In genomic region chr9:34485759-34486431, GRCm38 (mm10) we compare ENCODE assay signal across 8 mouse cellular contexts. TPM values are rescaled to one million over a fixed set of nuclear protein-coding genes. Genes with fewer than 3 reads are reported as not detected.
DNase-seq lines count a peak whose midpoint lies in the region; ATAC-seq and TF ChIP-seq lines count a peak whose summit lies in the region.

TSS of gene Kirrel3 (plus strand) at chr9:34485894.

- TF ChIP-seq CTCF in heart, postnatal 0 days (IDR thresholded peaks at IDR 0.05; ENCODE audit: low read depth) = peak; percentile 58

- peak within 1 kb of the TSS; percentile 58 for H3K4me2 ChIP-seq in heart, postnatal 0 days (ENCODE audit: low read depth, low read length)
- peak within 1 kb of the TSS; percentile 62 for H3K4me2 ChIP-seq in liver, embryonic 11.5 days
- H3K4me2 ChIP-seq in neural tube, embryonic 13.5 days = peak within 1 kb of the TSS; percentile 62

- H3K27ac ChIP-seq in forebrain, embryonic 10.5 days = peak within 1 kb of the TSS; percentile 80
- no peak within 1 kb of the TSS for H3K27ac ChIP-seq in heart, postnatal 0 days (ENCODE audit: low read depth)
- H3K27ac ChIP-seq in liver, embryonic 11.5 days (ENCODE audit: low read depth, low read length) = no peak within 1 kb of the TSS
- peak within 1 kb of the TSS; percentile 57 for H3K27ac ChIP-seq in neural tube, embryonic 13.5 days (replicated peaks)

- peaks cover 45% of the 10 kb centered on the region for H3K4me1 ChIP-seq in forebrain, embryonic 10.5 days
- H3K4me1 ChIP-seq in heart, postnatal 0 days (ENCODE audit: control insufficient read depth, insufficient read depth) = peaks cover 3% of the 10 kb centered on the region; the same call in 1 of the 2 replicates
- H3K4me1 ChIP-seq in liver, embryonic 11.5 days (replicated peaks; ENCODE audit: control insufficient read depth, insufficient read depth, low read length) = no peaks in the 10 kb centered on the region
- H3K4me1 ChIP-seq in neural tube, embryonic 13.5 days (replicated peaks) = peaks cover 47% of the 10 kb centered on the region

- H3K27me3 ChIP-seq in forebrain, embryonic 10.5 days (ENCODE audit: poor library complexity, severe bottlenecking) = peaks cover 74% of the 10 kb centered on the region
- H3K27me3 ChIP-seq in heart, postnatal 0 days (ENCODE audit: control insufficient read depth, insufficient read depth, low read length) = peaks cover 66% of the 10 kb centered on the region
- peaks cover 62% of the 10 kb centered on the region for H3K27me3 ChIP-seq in liver, embryonic 11.5 days (replicated peaks; ENCODE audit: control insufficient read depth, insufficient read depth, low read length)
- peaks cover 33% of the 10 kb centered on the region for H3K27me3 ChIP-seq in neural tube, embryonic 13.5 days

- ATAC-seq in heart, postnatal 0 days (ENCODE audit: insufficient read depth, low read depth) = peak; percentile 27; the same call in 1 of the 2 replicates
- no peak for ATAC-seq in liver, embryonic 11.5 days (replicated peaks; ENCODE audit: low FRiP score)
- ATAC-seq in neural tube, embryonic 13.5 days (ENCODE audit: low read depth) = peak; percentile 71

- H3K9me3 ChIP-seq in forebrain, embryonic 10.5 days = no peaks in the 10 kb centered on the region
- no peaks in the 10 kb centered on the region for H3K9me3 ChIP-seq in heart, postnatal 0 days (replicated peaks; ENCODE audit: control insufficient read depth, low read length)
- H3K9me3 ChIP-seq in liver, embryonic 11.5 days (ENCODE audit: control insufficient read depth, low read length) = no peaks in the 10 kb centered on the region
- no peaks in the 10 kb centered on the region for H3K9me3 ChIP-seq in neural tube, embryonic 13.5 days

- no peaks in the 10 kb centered on the region for H3K36me3 ChIP-seq in forebrain, embryonic 10.5 days (replicated peaks)
- no peaks in the 10 kb centered on the region for H3K36me3 ChIP-seq in heart, postnatal 0 days (replicated peaks; ENCODE audit: control insufficient read depth, insufficient read depth, low read length)
- H3K36me3 ChIP-seq in liver, embryonic 11.5 days (ENCODE audit: control insufficient read depth, insufficient read depth, low read length) = no peaks in the 10 kb centered on the region
- no peaks in the 10 kb centered on the region for H3K36me3 ChIP-seq in neural tube, embryonic 13.5 days

- no peak within 1 kb of the TSS for H3K9ac ChIP-seq in heart, postnatal 0 days (replicated peaks; ENCODE audit: low read depth, low read length)
- no peak within 1 kb of the TSS for H3K9ac ChIP-seq in liver, embryonic 11.5 days (ENCODE audit: low read depth, low read length)
- peak within 1 kb of the TSS; percentile 67 for H3K9ac ChIP-seq in neural tube, embryonic 13.5 days

- TF ChIP-seq EP300 in heart, postnatal 0 days (IDR thresholded peaks at IDR 0.05; ENCODE audit: low read depth) = no peak

- H3K4me3 ChIP-seq in forebrain, embryonic 10.5 days = peak within 1 kb of the TSS; percentile 53
- H3K4me3 ChIP-seq in heart, postnatal 0 days (ENCODE audit: low read depth, low read length) = peak within 1 kb of the TSS; percentile 30
- H3K4me3 ChIP-seq in liver, embryonic 11.5 days (ENCODE audit: low read depth, low read length) = peak within 1 kb of the TSS; percentile 33
- peak within 1 kb of the TSS; percentile 46 for H3K4me3 ChIP-seq in neural tube, embryonic 13.5 days

- under 1% methylated on average over 35 of the region's 35 CpGs for WGBS in forebrain, embryonic 10.5 days
- WGBS in heart, postnatal 0 days = under 1% methylated on average over 31 of the region's 35 CpGs
- 2% methylated on average over 34 of the region's 35 CpGs for WGBS in liver, embryonic 11.5 days
- under 1% methylated on average over 35 of the region's 35 CpGs for WGBS in neural tube, embryonic 13.5 days

- DNase-seq in 3T3-L1 (ENCODE audit: low read depth, low spot score) = peak; percentile 31
- DNase-seq in brain, embryonic 18.5 days (ENCODE audit: low read depth, low spot score) = peak; percentile 59
- DNase-seq in forebrain, embryonic 10.5 days (ENCODE audit: extremely low spot score, low spot score) = peak; percentile 79
- DNase-seq in heart, postnatal 0 days (ENCODE audit: low spot score) = peak; percentile 14
- DNase-seq in kidney, postnatal 36 days = peak; percentile 39 to 84
- peak; percentile 39 for DNase-seq in liver, embryonic 11.5 days (ENCODE audit: low spot score)
- peak; percentile 44 for DNase-seq in urinary bladder, postnatal 25 days (ENCODE audit: low spot score)

RNA-seq across cellular contexts. Expression of gene Kirrel3, which starts in this region (rescaled TPM):
- 2.5 and 3.0 TPM in 2 replicates for polyA plus RNA-seq in forebrain, embryonic 10.5 days (2016; fragmentation: Nextera tagmentation; extraction: Ambion mirVana)
- total RNA-seq in heart, postnatal 0 days (2014; rRNA removed; ENCODE audit: low replicate concordance) = 0.23 and 0.42 TPM in 2 replicates
- polyA plus RNA-seq in heart, postnatal 0 days (2015; fragmentation: Nextera tagmentation; extraction: Ambion mirVana) = 0.29 TPM in 2 replicates
- 0.77 and 0.97 TPM in 2 replicates for polyA plus RNA-seq in liver, embryonic 11.5 days (2014; fragmentation: Nextera tagmentation; extraction: Ambion mirVana)
- polyA plus RNA-seq in neural tube, embryonic 13.5 days (2015; fragmentation: Nextera tagmentation; extraction: Ambion mirVana) = 25.9 and 26.8 TPM in 2 replicates

Comparison
In these comparisons a context has a peak if more than half of its experiments do, and no peak if none do; other contexts are left out.
1. Peak in DNase-seq, ATAC-seq, H3K4me3 ChIP-seq and H3K4me2 ChIP-seq in heart, postnatal 0 days; RNA of the gene not detected or under 1 TPM.
2. Peak in DNase-seq, H3K4me3 ChIP-seq and H3K4me2 ChIP-seq in liver, embryonic 11.5 days; RNA of the gene not detected or under 1 TPM.
3. DNase-seq: peak in every context shown above with its lines; median percentile 79 in forebrain, embryonic 10.5 days; 62 in kidney, postnatal 36 days; 59 in brain, embryonic 18.5 days; 44 in urinary bladder, postnatal 25 days; 39 in liver, embryonic 11.5 days; 31 in 3T3-L1; 14 in heart, postnatal 0 days.
4. H3K27ac ChIP-seq: peak in forebrain, embryonic 10.5 days (single experiment) and neural tube, embryonic 13.5 days (single experiment); none in heart, postnatal 0 days (single experiment) and liver, embryonic 11.5 days (single experiment).
5. Peak in every context shown above with its lines, with median percentiles within 50 percentile points of each other: H3K4me3 ChIP-seq and H3K4me2 ChIP-seq.